Mouse (Mus musculus): ENCODE measurements at regions not wholly inside any gene's neighbourhood (a gene's known extent, or its start where the extent isn't known, plus 50 kb on each side); places are given as distances from the start of the nearest gene placed in this dataset.

- no peak for DNase-seq (ENCODE audit: low read depth, low spot score)
These were observed 1056.7 kb upstream of the Cdh7 start for GRCm38 (mm10) chr1:108925563-108925962.

DNA sequence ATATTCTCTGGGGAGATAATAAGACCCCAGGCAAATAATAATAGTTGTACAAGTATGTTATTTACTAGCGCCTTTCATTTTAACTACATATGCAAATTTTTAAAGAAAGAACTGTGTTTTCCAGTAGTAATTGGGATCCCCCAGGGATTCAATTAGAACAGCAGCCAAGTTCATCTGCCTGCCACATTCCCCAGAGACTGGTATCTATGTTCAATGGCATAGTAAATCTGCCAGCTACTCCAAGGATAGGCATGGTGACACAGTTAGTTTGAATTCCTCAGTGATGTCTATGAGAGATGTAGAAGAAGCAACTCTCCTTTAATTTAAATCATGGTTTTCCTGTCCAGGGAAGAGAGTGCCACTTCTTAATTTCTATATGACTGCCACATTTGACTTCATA is 1047.9 kb upstream of the Cdh7 start:
- no peak for DNase-seq (ENCODE audit: low read depth, low spot score)

DNA sequence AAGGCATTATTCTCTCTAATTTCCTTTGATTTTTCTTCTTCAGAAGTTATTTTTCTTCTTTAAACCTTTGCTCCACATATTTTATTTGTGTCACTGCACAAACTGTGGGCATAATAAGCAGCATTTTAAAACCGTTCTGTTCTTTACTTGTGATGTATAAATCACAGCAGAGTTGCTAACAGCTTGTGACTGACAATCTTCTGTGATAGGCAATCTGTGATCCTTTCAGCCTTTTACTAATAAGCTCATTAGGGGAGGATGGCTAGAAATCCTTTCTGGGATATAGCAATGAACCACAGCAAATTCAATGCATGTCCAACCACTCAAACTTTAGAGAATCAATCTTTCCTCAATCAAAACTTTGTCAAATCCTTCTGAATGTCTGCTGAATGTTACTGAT is 1007.4 kb upstream of the Cdh7 start:
- DNase-seq (ENCODE audit: low read depth, low spot score) = no peak

GRCm38 (mm10) chr1:108994651-108995050 is 987.6 kb upstream of the Cdh7 start:
- DNase-seq (ENCODE audit: low read depth, low spot score) = peak; percentile 77

All from ES-CJ7 (cell line).